Mouse (Mus musculus) embryonic stem cell, embryonic (primary cell): Measurements from ENCODE around the gene Elovl6.

Experiments
- CTCF ChIA-PET, 4 experiments: fragments of 300-600 bp in 2 of 4; fragments of 350-600 bp in 2 of 4; sonication (Branson Sonifier 250); formaldehyde crosslinking; loops; one replicate each; lab custom pipeline; 2022; ENCODE audit warnings: inconsistent platforms in 2 of 4; lab: Charles Lee
- POLR2A ChIA-PET, 4 experiments: fragments of 300-600 bp in 2 of 4; fragments of 350-600 bp in 2 of 4; sonication (Branson Sonifier 250); formaldehyde crosslinking; loops; one replicate each; lab custom pipeline; 2022; ENCODE audit warnings: antibody characterized with exemption in 4 of 4, inconsistent platforms in 1 of 4; lab: Charles Lee

Elovl6 gene

DNA sequence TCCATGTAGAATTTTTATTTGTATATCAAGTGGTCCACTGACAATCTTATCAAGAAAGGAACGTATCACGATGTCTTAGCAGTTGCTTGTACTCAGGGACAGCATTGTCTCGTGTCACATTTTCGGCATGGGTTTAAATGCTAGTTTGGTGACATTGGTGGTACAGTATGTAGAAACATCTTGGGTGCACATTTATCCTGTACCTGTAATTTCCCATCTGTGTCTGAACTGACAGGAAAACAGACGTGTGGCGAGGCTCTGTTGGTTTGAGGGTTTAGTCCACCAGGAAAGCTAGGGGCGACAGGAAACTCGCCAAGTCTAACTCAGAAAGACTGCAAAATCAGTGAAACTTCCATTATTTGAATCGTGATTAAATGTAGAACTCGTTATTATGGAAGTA is 21.5 kb downstream of the Elovl6 start:
- ChIA-PET CTCF (interaction anchor here in 1 of 4 experiments (0.5 kb wide), 1 partner anchor 8 kb away, joined by 4 read pairs; no protein-coding TSS in a partner anchor), POLR2A (interaction anchor here in 3 of 4 experiments (0.7 to 12.3 kb wide), 14 partner anchors 10 to 60 kb away, joined by 3 to 182 read pairs (median 4); partner anchors contain the start of gene Elovl6 (in 1 of the 3))

DNA sequence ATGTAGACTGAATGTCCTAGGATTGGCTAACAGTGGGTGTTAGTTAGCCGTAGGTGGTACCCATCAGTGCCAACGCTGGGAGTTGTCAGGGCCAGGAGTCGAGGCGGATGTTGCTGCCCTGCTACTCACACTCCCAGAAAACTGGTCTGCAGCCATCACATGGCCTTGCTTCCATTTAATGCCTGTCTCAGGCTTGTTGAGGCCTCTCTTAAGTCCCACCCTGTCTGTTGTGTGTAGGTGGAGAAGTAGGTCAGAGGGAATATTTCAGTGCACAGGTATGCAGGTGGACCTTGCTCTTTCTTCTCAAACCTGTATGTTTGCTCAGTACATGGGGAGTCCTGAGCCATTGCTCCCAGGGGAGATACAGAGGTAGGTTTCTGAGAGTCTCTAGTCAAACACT is 22.3 kb downstream of the Elovl6 start:
- CTCF ChIA-PET, result no interaction called here
- POLR2A ChIA-PET, result interaction anchor here in 2 of 4 experiments (0.8 to 12.3 kb wide), 9 partner anchors 8 to 59 kb away, joined by 3 to 182 read pairs (median 3); partner anchors contain the start of gene Elovl6 (in 1 of the 2)

DNA sequence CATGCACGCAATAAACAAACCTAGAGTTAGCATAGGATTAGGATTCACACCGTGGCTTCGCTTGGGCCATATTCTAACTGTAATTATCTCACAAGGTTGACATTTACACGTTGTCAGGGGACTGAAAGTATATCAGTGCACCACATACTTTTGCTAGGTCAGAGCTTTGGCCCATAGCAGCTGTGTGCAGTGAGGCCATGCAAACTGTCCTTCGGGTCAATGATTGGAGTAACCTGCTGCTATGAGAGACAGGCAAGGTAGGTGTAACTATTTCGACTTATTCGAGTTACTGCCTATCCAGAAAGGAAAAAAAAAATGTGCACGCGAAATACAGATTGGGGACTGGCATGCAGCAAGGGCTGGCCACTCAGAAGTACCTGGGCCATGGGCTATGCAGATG is 24.9 kb downstream of the Elovl6 start:
- ChIA-PET CTCF (no interaction called here), POLR2A (interaction anchor here (1.2 to 10.4 kb wide), 14 partner anchors 10 to 81 kb away, joined by 3 to 83 read pairs (median 8); partner anchors contain the start of gene Elovl6 (in 1 of the 4))

DNA sequence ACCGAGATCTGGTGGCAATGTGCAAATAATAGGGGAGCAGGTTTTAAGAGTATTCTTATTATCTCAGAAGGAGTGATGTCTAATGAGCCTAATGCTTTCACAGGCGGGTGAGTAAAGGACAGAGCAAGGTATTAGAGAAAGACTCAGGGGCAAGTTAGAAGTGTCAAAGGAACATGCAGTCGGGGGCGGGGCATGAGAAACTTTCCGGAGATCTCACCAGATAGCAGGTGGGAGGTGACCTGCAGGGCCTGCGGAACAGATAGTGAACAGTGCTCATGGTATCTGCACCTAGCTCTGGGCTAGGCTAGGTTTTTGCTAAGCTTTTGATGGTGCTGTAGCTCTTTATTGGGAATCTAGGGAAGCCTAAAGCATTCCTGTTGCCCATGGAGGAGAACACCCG is 25.4 kb downstream of the Elovl6 start:
- ChIA-PET POLR2A (interaction anchor here (1.1 to 10.4 kb wide), 20 partner anchors 11 to 82 kb away, joined by 3 to 83 read pairs (median 5); partner anchors contain the start of gene Elovl6 (in 1 of the 4)), CTCF (no interaction called here)

DNA sequence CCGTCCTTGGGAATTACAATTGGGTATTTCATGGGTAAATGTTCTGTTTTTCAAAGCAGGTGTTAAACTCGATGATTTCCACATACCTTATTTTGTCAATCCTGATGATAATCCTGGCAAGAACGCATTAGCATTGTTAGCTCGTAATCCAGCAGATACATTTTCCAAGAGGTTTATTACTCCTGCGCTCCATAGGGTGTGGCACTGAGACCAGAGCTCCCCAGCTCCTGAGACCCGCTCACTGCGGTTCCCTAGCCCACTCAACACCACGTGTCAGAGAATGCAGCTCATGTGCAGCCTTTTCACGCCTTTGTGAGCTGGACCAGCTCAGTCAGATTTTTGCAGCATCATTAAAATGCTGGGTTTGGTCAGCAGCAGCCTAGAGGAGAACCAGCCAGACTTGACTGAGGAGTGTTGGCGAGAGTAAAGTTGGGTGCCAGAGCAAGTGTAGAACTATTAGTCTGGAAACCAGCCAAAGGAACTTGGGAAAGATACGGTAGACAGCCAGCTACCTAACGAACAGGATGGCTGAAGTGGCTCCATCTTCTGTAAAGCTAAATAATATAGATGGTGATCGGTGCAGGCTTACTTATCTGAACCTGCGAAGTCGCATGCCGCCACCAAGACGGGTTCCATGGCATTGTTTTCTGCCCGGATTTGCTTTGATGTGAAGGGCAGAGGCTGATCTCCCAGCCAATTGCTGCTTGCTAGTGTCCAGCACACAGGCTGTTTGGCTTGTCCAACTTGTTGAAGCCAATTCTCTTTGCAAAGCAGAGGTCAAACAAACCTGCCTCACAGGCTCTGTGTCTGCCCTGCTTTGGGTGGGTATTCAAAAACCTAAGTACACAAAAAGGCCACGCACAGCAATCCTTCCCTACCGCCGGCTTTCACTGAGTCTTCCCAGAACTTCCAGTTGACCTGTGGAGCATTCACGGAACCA is 26.1 kb downstream of the Elovl6 start:
- POLR2A ChIA-PET, result interaction anchor here (0.7 to 10.4 kb wide), 27 partner anchors 11 to 83 kb away, joined by 3 to 83 read pairs (median 5); no protein-coding TSS in a partner anchor
- CTCF ChIA-PET, result interaction anchor here in 1 of 4 experiments (0.5 kb wide), 1 partner anchor 12 kb away, joined by 3 read pairs; no protein-coding TSS in a partner anchor

DNA sequence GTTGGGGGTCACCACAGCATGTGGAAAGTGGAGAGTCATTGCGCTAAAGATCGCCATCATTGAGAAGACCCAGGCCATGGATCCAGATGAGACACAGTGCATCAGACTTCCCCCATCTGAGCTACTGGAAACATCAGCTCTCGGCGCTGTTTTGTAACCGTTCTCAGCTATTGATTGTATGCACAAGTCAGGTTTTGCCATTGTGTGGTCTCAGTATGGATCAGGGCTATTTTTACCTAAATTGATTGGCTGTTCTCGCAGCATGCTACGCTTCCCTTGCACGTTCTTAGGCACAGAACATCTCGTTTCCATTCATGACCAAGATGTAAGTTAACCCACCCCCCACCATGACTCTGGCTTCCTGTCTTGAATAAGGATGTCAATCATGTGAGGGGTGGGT is 27.9 kb downstream of the Elovl6 start:
- POLR2A ChIA-PET, result interaction anchor here in 2 of 4 experiments (0.6 to 10.4 kb wide), 12 partner anchors 8 to 58 kb away, joined by 3 to 83 read pairs (median 9); no protein-coding TSS in a partner anchor
- CTCF ChIA-PET, result no interaction called here

DNA sequence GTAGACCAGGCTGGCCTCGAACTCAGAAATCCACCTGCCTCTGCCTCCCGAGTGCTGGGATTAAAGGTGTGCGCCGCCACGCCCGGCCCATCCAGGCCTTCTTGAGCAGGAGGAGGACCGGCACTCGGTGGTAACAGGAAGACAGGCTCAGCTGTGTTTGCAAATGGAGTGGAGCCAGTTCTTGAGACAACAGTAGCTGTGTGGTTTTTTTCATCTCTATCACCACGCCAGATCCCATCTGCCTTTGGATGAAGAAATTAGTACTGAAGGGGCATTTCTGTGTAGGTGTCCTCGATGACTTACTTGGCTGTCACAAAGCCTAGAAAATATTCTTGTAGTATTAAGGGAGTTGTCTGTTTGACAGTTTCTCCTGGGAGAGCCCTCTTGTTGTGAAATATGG is 28.9 kb downstream of the Elovl6 start:
- POLR2A ChIA-PET, result interaction anchor here in 2 of 4 experiments (0.6 to 10.4 kb wide), 6 partner anchors 12 to 66 kb away, joined by 3 to 83 read pairs (median 20); no protein-coding TSS in a partner anchor
- CTCF ChIA-PET, result no interaction called here

DNA sequence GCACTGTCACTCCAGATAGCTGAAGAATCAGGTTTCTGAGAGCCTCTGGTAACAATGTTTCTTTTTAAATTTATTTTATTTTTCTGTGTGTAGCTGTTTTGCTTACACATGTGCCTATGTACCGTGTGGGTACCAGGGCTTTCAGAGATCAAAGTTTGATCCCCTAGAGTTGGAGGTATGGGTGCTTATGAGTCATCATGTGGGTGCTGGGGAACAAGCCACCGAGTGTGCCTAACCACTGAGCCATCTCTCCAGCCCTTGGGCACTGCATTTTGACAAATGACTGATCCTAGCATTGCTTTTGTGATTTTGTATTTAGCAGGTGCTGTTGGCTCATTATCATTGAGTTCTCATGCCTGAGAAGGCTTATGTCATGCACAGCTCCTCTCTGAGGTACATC is 29.7 kb downstream of the Elovl6 start:
- POLR2A ChIA-PET, result interaction anchor here (0.7 to 10.4 kb wide), 8 partner anchors 9 to 90 kb away, joined by 3 to 83 read pairs (median 4); no protein-coding TSS in a partner anchor
- CTCF ChIA-PET, result interaction anchor here in 1 of 4 experiments (0.7 kb wide), 1 partner anchor 28 kb away, joined by 3 read pairs; no protein-coding TSS in a partner anchor

DNA sequence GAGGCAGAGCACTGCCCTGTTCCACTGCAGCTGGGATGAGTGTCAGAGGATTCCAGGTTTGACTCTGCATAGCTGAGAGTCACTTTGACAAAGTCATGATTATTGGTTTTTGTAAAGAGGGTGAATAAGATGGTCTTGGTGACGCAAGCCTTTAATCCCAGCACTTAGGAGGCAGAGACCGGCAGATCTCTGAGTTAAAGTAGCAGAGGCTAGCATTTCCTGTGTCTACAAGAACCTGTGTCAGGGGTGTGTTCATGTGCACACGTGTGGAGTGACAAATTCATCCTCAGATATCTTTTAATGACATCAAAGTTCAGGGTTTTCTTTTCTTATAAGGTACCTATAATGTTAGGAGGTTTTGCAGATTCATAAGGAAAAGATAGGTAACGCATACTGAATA is 30.3 kb downstream of the Elovl6 start:
- ChIA-PET CTCF (interaction anchor here in 1 of 4 experiments (0.7 kb wide), 1 partner anchor 28 kb away, joined by 3 read pairs; no protein-coding TSS in a partner anchor), POLR2A (interaction anchor here in 2 of 4 experiments (0.7 to 10.4 kb wide), 5 partner anchors 9 to 49 kb away, joined by 3 to 83 read pairs (median 3); no protein-coding TSS in a partner anchor)

DNA sequence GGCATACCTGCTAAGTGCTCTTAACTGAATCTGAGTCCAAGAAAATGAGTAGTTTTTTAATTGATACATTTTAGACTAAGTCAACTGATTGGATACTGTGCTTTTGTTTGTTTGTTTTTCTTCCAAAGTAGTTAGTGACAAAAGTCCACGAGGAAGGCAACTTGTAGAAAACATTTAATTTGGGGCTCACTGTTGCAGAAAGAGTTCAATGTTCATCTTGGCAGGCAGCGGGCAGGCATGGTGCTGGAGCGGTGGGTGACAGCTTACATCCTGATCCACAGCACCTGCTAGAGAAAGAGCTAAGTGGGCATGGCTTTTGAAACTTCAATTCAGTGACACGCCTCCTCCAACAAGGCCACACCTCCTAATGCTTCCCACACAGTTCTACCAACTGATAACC is 31.7 kb downstream of the Elovl6 start:
- POLR2A ChIA-PET, result interaction anchor here in 3 of 4 experiments (0.7 to 10.4 kb wide), 8 partner anchors 10 to 28 kb away, joined by 3 to 83 read pairs (median 3); no protein-coding TSS in a partner anchor
- CTCF ChIA-PET, result no interaction called here

DNA sequence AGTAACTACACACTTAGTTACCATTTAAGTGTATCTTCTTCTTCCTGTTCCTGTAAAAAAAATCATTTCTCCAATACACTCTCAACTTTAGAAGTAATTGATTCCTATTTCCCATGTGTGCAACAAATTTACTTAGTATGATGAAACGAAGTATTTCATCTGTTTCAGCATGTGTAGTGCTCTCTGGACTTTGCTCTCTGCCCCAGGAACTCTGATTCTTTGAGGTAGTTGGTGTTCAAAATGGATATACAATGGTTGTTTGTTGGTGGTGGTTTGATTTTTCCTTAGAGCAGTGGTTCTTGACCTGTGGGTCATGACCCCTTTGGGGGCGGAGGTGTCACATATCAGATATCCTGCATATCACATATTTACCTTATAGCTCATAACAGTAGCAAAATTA is 32.7 kb downstream of the Elovl6 start:
- ChIA-PET CTCF (no interaction called here), POLR2A (interaction anchor here in 2 of 4 experiments (0.9 to 10.4 kb wide), 3 partner anchors 12 to 24 kb away, joined by 3 to 83 read pairs (median 4); no protein-coding TSS in a partner anchor)

DNA sequence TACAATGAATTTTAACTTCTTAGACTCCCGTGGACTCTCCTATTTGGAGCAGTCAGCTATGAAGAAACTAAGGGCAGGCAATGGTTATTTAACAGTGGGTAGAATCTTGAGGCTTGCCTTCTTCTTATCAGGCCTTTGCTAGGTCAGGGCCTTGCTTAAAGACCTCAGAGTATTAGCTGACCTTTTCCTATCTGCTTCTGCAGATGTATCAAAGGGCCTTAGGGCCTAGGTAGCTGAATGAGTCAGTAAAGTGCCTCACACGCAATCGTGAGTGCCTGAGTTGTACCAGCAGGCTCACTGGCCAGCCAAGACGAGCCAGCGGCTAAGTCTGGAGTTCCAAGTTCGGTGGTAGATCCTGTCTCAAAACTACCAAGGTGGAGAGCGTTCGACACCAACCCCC is 33.3 kb downstream of the Elovl6 start:
- CTCF ChIA-PET, result no interaction called here

DNA sequence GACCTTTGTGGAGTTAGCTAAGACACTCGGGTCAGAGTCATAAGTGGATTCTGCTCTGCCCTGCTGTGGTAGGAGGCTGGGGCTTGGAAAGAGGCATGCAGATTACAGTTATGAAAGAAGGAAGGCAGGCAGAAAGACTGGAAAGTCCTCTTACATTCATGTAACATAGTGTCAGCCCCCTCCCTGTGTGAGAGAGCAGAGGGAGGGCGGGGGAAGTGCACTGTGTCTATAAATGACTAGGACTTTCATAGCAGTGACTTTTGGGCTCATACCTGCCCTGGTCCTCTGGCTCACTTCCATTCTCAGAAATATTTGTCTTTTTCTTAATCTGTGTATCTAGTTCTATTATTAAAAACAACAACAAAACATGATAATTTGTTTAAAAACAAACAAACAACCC is 33.9 kb downstream of the Elovl6 start:
- ChIA-PET POLR2A (interaction anchor here in 2 of 4 experiments (0.6 to 1.3 kb wide), 5 partner anchors 11 to 803 kb away, joined by 3 to 4 read pairs (median 3); no protein-coding TSS in a partner anchor), CTCF (no interaction called here)

More for the DNA sequence above, 33.3 kb downstream of the Elovl6 start:
- POLR2A ChIA-PET, result interaction anchor here in 2 of 4 experiments (0.6 to 1.3 kb wide), 6 partner anchors 12 to 804 kb away, joined by 3 to 4 read pairs (median 4); no protein-coding TSS in a partner anchor

DNA sequence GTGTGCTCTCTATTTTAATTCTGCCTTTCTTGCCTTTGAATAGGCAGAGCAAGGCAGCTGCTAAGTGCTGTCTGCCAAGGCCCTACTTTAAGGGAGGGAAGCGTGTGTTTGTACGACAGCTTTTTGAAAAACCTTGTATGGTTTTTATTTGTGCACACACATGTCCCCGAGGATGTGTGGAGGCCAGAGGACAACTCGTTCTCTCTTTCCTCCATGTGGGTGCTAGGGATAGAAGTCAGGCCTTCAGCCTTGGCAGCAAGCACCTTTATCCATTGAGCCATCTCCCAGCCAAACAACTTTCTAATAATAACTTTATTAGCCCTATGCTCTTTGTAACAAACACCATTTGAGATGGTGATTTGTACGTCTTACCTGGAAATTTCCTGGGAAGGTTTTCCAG is 34.7 kb downstream of the Elovl6 start:
- CTCF ChIA-PET, result no interaction called here

DNA sequence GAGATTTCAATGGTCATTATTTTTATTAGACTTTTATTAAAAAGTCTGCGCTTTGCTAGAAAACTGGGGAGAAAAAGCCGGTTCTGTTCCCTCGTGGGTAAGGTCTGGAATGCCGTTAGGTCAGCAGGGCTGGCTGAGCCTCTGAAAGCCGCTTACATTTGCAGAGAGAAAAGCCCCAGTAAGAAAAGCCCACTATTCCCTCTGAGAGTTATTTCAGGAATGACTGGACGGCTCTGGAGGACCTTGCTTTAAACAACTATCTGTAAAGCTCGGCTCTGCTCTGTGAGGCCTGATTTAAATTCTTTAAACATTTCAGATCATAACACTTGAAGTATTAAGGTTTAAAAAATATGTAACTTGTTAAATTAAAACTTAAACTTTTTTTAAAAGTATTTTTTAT is 36.4 kb downstream of the Elovl6 start:
- CTCF ChIA-PET, result no interaction called here
- POLR2A ChIA-PET, result interaction anchor here in 2 of 4 experiments (0.8 to 16.9 kb wide), 13 partner anchors 8 to 82 kb away, joined by 3 to 208 read pairs (median 4); no protein-coding TSS in a partner anchor

More for the DNA sequence above, 34.7 kb downstream of the Elovl6 start:
- POLR2A ChIA-PET, result interaction anchor here in 2 of 4 experiments (0.9 to 1.1 kb wide), 2 partner anchors 25 to 30 kb away, joined by 3 read pairs; no protein-coding TSS in a partner anchor

DNA sequence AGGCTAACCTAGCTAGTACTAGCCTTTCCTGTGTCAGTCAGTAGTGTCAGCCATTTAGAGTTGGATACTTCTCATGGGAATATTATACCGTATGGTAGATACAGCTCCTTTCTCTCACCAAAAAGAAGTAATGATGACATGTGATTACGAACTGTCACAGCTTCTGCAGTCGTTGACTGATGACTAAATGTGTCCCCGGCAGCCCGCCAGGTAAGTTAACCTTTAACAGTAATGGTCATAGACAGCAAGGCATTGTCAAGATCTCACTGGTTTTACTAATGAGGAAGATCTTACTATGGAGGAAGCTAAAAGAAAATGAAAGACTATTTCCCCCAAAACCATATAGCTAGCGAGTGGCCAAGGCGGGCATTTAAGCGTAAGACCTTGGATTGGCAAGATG is 38.8 kb downstream of the Elovl6 start:
- CTCF ChIA-PET, result interaction anchor here in 1 of 4 experiments (1.2 kb wide), 1 partner anchor 51 kb away, joined by 4 read pairs; no protein-coding TSS in a partner anchor
- POLR2A ChIA-PET, result interaction anchor here in 3 of 4 experiments (0.7 to 16.9 kb wide), 21 partner anchors 11 to 266 kb away, joined by 3 to 208 read pairs (median 4); no protein-coding TSS in a partner anchor

DNA sequence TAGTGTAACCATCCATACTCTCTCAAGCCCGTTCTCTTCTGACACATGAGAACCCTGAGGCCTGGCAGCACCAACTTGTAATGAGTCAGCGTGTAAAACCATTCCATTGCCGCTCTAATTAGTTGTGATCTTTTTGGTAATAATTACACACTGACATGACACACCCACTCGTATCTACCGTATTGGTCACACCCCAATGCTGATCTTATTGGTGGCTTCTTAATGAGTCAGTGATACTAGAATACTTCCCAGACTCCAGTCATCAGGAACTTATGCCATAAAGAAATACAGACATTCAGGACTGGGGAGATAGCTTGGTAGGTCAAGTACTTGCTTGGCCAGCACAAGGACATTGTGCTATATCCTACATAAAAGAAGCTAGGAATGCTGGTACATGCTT is 39.5 kb downstream of the Elovl6 start:
- CTCF ChIA-PET, result interaction anchor here in 1 of 4 experiments (1.2 kb wide), 1 partner anchor 51 kb away, joined by 4 read pairs; no protein-coding TSS in a partner anchor
- POLR2A ChIA-PET, result interaction anchor here in 3 of 4 experiments (0.5 to 16.9 kb wide), 13 partner anchors 10 to 38 kb away, joined by 3 to 208 read pairs (median 9); no protein-coding TSS in a partner anchor

DNA sequence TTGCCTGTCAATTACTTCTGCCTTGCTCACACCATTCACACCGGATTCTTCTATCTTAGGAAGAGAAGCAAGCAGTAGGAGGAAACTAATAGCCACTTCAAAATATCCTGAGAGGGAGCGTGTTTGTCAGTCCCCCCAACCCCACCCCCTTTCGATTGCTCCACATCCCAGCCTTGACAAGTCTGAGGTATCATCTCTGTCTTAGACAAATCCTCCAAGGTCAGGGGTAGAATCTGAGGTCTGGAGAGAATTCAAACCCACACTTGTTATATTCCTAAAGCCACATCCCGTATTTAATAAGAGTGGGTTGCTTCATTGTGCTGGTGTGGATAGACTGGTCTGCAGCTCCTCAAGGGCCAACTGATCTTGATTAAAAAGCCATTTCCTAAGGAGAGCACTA is 40.8 kb downstream of the Elovl6 start:
- CTCF ChIA-PET, result no interaction called here
- POLR2A ChIA-PET, result interaction anchor here in 3 of 4 experiments (0.8 to 16.9 kb wide), 18 partner anchors 10 to 88 kb away, joined by 3 to 208 read pairs (median 6); no protein-coding TSS in a partner anchor
